Mouse (Mus musculus) layer of hippocampus, postnatal 36 days (tissue): ENCODE results near the gene Akap6. TPM values are rescaled to one million over a fixed set of nuclear protein-coding genes. Genes with fewer than 3 reads are reported as not detected.

Source experiments
- DNase-seq, 2 experiments: peaks; one replicate each; pipeline ENCODE4 v3.0.0; 2022
- total RNA-seq, 2 experiments: library from RNA; stranded (reverse); gene quantifications; 2 replicates each; pipeline ENCODE4 v1.2.3; 2021

The Akap6 gene
- total RNA-seq, 2 experiments from 2014 or later: 127 to 132 TPM

DNA sequence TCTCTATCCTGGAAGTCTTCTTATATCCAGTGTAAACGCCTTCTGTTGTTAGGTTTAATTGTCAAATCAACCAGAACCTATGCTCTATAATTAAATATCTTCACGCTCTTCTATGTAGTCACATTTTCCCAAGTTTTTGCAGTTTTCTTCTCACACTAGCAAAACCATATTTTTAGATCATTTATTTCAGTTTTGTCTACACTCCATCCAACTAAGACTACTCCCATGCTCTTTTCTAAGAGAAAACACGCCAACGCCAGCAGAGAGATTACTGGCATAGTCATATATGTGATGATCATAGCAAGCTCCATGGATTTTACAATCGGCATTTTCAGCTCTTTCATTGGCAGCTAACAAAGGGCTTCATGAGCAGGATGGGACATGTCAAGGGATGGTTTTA lies 341.5 kb downstream of the Akap6 start:
- DNase-seq: no peak

DNA sequence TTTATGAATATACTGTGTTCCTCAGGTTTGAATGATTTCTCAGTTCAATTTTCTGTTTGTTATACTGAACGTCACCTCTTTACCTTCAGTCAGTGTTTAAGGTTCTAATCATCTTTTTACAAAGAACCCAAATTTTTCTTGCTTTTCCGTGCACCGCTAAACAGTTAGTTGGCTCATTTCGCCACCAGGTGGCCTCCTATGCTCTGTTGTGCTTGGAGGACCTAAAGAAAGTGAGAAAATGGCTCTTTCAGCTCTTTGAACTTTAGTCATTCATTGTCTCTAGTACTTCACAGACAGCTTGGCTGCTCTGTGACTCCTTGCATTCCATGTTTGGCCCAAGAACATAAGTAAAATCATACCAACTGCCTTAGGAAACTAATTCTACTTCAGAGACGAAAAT lies 343.6 kb downstream of the Akap6 start:
- no peak for DNase-seq

- no peak for DNase-seq
Observed at GRCm38 (mm10) chr12:53057606-53058005, 358.4 kb downstream of the Akap6 start.

DNA sequence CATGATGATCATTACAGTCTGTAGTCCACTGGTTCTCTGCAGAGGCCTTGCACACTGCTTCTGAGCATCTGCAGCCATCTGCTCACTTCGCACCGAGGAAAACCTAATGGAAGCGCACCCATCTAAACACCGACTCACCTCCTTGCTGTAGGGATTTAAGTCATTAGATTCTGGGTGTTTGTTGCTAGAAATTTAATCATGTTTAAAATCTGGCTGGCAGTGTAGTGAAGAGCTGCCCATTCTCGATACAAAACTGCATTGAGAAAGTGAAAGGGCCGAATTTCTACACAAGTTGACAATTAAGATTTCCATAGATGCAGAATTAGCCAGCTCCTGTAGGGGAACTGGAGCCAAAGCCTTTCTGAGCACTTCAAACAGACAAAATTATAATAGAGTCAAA lies 361.7 kb downstream of the Akap6 start:
- DNase-seq: no peak

DNA sequence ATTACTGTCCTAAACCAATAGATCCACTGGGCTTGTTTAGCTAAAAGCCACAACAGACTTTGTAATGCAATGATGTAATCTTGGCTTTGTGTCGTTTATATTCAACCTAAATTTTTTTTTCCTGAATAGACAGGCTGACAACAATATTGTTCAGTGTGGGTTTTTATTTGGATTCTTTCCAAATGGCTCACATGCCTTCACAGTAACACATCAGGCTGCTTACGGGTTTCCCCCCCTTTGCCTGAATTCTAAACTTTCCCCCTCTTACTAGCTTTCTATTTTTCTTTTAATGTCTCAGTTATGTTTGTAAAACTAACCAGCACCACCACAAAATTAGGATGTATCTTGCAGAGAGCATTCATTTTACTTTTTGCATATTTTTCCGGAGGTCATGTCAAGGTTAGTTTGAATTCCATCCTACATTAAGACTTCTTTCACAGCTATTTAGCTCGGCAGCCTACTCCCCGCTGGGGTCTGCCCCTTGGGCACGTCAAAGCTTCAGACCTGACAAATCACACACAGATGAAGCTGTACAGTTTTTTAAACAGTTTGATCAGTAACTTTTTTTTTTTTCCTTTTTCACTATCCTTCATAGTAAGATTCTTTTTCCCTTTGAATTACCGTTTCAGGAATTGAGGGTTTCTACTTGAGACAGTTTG lies 362.4 kb downstream of the Akap6 start:
- no peak for DNase-seq

- DNase-seq: no peak
Observed at GRCm38 (mm10) chr12:53063003-53063402, 363.8 kb downstream of the Akap6 start.

DNA sequence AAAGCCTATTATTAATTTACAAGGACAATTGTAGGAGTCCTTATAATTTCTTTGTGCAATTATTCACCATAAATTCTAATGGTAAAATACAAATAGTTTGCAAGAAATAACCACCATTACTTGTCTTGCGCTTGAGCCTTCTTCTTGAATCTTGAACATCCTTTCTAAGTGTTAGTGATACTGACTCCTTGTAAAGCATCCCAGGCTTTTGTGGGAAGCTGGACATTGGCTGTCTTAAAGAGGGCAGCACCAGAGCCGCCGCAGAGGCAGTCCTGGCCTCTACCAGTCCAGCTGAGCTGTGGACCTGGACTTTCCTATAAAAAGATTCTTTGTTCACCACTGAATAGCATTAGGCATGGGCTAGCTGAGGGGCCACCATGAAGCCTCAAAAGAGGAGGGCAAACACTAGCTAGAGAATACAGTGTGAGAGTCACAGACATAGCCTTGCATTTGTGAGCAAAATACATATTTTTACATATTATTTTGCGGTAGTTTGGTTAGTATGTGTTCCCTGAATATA lies 365.1 kb downstream of the Akap6 start:
- no peak for DNase-seq

DNA sequence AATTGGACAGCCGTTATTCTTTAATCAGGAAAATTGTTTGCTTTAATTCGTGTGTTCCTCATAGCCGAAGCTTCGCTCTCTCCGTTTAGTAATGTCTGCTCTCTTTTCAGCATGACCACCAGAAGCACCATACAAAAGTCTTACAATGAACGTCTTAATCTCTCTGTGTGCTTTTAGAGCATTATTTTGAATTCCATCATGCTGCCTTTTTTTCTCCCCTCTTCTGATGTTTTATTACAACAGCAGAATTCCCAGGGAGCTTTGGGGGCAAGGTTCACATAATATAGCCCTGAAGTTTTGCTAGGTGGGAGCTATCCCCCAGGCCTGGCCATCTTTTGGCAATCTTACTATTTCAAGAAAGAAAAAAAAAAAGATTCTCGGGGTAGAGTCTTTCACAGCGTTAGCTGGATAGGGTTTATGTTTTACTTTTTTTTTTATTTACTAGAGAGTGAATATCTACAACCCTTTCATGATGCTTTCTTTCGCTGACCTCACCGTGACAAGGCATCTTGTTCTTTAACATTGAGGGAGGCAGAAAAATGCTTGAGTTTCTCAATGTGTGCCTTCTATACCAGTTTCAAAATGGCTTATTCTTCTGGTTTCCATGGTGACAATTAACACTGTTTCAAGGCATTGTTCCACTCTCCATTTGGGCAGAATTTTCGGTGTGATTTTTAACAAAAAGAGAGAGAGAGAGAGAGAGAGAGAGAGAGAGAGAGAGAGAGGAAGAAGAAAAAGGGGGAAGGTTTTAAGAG lies 366.0 kb downstream of the Akap6 start:
- DNase-seq: no peak

- no peak for DNase-seq
Observed at GRCm38 (mm10) chr12:53066321-53066720, 367.1 kb downstream of the Akap6 start.

- no peak for DNase-seq
Observed at GRCm38 (mm10) chr12:53070907-53071306, 371.7 kb downstream of the Akap6 start.

GRCm38 (mm10) chr12:53076595-53077400 lies 377.6 kb downstream of the Akap6 start:
- no peak for DNase-seq

DNA sequence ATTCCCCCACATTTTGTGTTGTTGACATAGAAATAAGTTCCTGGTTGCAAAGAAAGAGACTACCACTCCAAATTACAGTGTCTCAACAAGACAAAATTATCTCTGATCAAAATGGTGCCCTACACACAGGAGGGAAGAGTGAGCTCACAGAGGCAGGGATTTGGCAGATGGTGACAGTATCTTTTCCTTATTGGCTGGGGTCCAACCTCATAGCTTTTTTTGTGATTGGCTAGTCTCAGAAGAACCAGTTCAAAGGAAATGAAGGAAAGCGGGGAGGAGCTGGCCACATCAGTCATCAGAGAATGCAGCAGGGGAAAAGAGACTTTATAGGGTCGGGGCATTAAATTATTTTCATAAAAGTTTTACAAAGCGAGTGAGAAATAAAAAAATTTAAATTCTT lies 386.6 kb downstream of the Akap6 start:
- no peak for DNase-seq

DNA sequence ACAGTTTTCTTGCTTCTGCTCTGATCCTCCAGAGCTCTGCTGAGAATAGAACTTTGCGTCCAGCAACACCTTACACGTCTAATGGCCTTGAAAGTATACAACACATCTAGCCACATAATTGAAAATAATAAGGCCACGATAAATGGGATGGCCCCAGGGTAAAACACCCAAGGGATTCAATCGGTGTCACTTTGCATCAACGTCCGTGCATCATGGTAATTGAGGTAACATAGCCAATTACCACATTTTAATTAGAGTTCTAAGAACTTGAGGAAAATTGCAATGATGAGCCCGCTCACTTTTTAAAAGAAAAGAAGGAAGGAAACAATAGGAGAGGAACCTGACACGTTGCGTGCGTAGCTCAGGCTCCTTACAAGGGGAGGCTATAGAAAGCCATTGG lies 413.1 kb downstream of the Akap6 start:
- DNase-seq: no peak

DNA sequence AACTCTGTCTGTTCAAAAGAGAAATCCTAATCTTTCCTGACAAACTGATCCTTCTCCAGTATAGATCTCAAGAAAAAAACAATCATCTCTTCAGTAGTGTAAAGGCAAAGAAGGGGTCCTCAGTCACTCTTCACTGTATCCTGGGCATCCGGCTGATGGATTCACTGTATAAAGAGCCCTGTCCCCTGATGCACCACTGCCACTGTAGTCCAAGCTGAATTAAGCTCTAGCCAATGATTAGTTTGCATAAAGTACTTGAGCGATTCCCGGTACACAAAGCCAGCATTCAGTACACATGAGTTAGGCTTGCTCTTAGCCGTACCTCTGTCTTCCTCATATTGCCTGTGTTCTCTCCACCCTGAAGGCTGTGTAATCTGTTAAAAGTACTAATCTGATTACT lies 420.2 kb downstream of the Akap6 start:
- no peak for DNase-seq

DNA sequence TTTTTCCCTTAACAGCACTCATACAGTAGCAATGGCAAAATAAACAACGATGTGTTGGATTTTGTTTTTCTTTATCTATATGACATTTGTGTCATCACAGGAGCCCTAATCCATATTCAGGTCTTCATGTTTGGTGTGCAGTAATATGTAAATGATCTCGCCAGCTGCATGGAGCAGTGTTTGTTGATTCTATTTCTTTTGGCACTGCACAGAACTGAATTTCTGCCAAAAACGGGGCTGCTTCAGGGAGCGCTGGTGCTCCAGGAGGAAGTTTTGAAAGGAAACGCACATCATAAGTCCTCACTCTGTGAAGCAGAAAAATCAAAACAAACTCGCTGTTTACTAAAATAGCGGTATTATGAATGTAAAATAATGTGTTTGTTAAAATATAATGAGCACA lies 424.9 kb downstream of the Akap6 start:
- DNase-seq: peak in 1 of 2 experiments; percentile 31

GRCm38 (mm10) chr12:53124696-53125095 lies 425.5 kb downstream of the Akap6 start:
- DNase-seq: no peak

DNA sequence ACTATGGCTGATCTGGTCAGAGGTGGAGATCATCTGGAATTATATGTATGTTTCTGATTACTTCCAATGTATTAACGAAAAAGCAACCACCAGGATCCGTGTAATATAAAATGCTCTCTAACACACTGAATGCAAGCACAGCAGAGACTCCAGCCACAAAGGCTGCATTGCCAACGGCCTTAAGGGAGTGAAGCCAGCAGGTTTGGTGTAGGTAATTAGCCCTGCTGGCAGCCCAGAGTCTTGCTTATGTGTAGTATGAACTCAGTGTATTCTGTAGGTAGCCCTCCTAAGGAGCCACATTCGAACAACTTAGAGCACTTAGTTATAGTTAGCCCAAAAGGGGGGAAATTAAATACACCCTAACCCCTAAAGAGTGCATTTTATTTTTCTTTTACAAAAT lies 426.1 kb downstream of the Akap6 start:
- DNase-seq: no peak

DNA sequence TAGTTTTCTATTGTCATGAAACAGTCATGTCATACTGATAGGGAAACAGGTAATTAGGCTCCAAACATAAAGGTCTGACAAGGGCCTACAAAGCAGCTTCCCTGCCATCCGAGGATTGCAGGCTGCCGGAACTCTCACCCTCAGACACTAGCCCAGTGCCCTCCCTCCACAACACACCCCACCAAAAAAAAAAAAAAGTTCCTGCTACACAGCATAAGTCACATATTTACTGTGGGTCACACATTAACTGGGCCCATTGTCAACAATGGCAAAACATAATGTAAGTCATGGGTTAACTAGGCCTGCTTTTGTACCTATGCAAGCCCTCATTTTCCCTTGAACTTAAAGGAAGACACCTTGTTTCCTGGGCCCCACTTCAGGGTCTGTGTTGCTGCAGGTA lies 435.0 kb downstream of the Akap6 start:
- no peak for DNase-seq

DNA sequence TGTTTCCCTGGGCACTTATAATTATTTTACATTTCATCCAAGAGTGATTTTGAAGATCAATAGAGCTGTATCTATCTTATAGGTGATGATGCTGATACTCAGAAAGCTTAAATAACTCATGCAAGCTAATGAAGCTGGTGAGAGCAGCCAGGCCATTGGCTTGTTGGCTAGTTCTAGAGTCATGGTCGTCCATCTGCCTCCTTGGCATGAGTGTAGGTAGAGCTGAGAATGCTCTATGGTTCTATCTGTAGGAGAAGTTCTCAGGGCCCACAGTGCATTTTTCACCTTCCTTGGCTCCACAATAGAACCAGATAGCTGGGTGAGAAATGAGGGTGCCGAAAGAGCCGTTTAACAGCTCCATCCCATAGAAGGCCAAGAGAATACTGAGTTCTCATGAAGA lies 438.1 kb downstream of the Akap6 start:
- DNase-seq: no peak

GRCm38 (mm10) chr12:53144122-53144695 lies 445.0 kb downstream of the Akap6 start:
- no peak for DNase-seq

GRCm38 (mm10) chr12:53144760-53145159 lies 445.6 kb downstream of the Akap6 start:
- no peak for DNase-seq

DNA sequence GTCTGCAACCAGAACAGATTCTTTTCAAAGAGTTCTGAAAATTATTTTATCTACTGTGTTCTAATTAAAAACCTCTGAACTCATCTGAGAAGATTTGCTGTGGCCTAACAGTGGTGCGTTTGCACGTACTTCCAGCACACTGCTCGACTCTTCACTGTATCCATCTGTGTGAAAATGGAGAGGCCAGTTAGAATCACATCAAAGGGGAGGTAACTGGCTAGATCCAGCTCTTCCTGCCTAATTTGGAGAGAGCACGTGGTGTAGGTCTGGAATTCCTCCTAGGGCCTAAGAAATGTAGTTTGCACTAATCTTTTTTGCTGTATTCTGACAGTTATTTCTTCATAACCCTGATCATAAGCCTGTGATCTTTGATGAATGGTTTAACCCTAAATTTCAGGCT lies 446.3 kb downstream of the Akap6 start:
- no peak for DNase-seq
